Mouse (Mus musculus) monocyte, adult 5-6 weeks (primary cell): Measurements from ENCODE around the gene Agfg1. TPM values are rescaled to one million over a fixed set of nuclear protein-coding genes. Genes with fewer than 3 reads are reported as not detected.
"Not testable (repeated sequence)": the region's sequence is repeated elsewhere in the genome, so short reads cannot be mapped to it uniquely, and the experiment has no call there.

Experiments
- ATAC-seq: fragments of 153-309, 156-312 bp; replicated peaks from 2 replicates; pipeline ENCODE4 v1.8.0; 2017; ENCODE audit warnings: mild to moderate bottlenecking; ENCODE audit not compliant: low TSS enrichment, insufficient number of reproducible peaks, severe bottlenecking, poor library complexity, low FRiP score
- total RNA-seq: library from RNA; stranded (forward); fragments of 200-1000, 200-491, 200-594 nt; gene quantifications from 3 replicates; pipeline ENCODE4 v1.2.3, GENCODE M21; 2017

Gene Agfg1
- total RNA-seq, 1 experiment from 2014 or later = 48.1 TPM

GRCm38 (mm10) chr1:82870202-82870601 lies 30.9 kb downstream of the Agfg1 start:
- ATAC-seq = no peak

DNA sequence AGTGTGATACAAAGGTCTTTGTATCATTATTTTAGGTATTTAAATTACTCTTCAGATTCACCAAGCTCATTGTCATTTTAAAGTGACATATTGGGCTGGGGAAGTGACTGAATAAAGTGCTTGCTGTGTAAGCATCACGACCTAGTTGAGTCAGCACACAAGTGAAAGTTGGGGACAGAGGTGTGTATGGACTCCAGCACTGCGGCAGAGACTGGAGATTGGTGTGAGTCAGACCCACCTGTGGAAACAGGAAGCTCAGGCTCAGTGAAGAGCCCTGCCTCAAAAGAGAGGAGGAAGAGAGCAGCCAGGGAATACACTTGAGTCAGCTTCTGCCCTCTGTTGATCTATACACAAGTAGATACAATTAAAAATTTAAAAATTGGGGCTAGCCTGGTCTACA lies 39.9 kb downstream of the Agfg1 start:
- no peak for ATAC-seq

DNA sequence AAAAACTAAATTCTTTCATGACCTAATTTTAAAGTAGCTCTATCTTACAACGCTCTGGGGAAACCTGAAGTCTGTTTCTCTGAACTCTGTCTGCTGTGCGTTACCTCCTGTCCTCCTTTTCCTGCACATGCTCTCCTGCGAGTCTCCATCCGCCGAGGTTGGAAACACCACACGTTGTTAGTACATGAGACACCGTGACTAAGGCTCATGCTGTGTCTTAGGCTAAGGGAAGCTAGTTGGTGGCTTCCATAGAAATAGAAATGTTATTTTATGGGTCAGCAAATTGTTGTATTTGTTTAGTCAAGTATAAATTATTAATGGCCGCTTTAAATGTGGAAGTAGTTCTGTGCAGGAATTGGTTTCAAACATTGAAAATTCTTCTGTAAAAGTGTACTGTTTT lies 40.9 kb downstream of the Agfg1 start:
- ATAC-seq = no peak

- ATAC-seq = no peak
Measured at GRCm38 (mm10) chr1:82893269-82893668, 54.0 kb downstream of the Agfg1 start.

- ATAC-seq = no peak
Measured at GRCm38 (mm10) chr1:82900567-82900966, 61.3 kb downstream of the Agfg1 start.

DNA sequence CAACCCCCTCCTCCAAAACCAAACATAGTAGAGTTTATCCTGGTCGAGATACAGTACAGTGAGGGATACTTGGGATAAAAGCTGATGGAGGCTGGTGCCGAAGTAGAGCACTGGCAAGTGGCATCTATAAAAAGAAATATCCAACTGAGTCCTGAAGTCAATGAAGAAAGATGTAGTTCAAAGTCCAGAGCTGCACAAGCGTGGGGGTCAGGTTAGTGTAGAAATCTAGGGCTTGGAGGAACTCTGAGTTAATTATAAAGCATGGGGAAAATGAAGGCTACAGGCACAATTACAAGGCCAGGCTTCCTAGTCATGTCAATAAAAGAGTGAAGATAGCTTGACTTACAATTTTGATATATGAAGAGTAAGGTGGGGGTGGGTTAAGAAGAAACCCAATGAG lies 61.9 kb downstream of the Agfg1 start:
- no peak for ATAC-seq

GRCm38 (mm10) chr1:82905886-82906285 lies 66.6 kb downstream of the Agfg1 start:
- no peak for ATAC-seq

- no peak for ATAC-seq
Measured at GRCm38 (mm10) chr1:82913025-82913424, 73.7 kb downstream of the Agfg1 start, which contains the start of gene A030005L19Rik. Gene A030005L19Rik (plus strand): TSS chr1:82913325.

GRCm38 (mm10) chr1:82913434-82913833 lies 74.2 kb downstream of the Agfg1 start:
- not testable (repeated sequence) for ATAC-seq

DNA sequence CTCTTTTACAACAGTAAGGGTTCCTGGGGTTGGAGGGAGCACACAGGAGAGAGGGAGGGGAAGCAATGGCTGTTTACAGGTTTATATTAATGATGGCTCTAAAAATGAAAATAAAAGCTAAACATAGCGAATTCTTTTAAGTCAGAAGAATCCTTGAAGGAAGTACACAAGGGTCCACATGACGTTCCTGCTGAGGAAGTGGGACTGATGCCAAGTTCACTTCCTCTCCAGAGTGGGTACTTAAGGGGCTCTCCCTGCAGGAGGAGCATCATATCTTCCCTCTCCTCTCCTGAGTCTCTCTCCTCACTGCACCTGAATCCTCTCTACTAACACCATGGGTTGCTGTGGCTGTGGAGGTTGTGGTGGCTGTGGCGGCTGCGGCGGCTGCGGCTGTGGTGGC lies 85.4 kb downstream of the Agfg1 start, which contains the start of gene A030014E15Rik:
Gene A030014E15Rik, plus strand, starts transcription at position 268 of the 400 bp plus-strand sequence.
- ATAC-seq = no peak

GRCm38 (mm10) chr1:82930558-82930957 lies 91.3 kb downstream of the Agfg1 start:
- ATAC-seq = not testable (repeated sequence)

- ATAC-seq = not testable (repeated sequence)
Measured at GRCm38 (mm10) chr1:82931326-82931725, 92.0 kb downstream of the Agfg1 start, which contains the start of gene Gm6217. Gene Gm6217 (minus strand): TSS chr1:82931399.

DNA sequence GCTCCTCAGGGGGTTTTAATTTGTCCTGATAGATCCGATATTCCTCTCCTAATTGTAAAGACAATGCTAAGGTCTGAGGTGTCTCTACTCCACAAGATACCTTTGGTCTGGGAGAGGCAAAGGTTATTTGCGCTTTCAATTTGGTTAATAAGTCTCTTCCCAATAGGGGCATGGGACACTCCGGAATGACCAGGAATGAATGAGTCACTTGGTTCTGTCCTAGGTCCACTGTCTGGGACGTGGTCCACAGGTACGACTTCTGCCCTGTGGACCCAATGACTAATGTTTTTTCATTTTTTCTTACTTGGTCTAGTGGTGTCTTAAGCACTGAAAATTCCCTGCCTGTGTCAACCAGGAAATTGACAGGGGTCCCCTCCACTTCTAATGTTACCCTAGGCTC lies 99.4 kb downstream of the Agfg1 start:
- no peak for ATAC-seq

DNA sequence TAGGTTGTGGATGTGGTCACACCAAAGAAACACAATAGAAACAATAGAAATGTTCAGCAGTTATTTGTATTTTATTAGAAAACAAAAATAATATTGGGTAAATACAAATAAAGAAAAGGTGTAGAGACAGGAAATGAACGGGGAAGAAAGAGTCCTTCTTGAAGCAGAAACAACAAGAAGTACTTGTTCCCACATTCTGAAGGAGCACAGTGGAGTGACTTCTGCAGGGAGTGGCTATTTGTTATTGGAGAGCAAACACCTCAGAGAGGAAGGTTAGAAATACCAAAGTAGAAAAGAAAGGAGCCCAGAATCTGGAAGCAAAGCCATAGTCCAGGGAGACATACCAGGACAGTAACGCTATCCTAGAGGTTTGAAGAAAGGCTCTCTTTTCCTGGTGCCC lies 103.2 kb downstream of the Agfg1 start:
- ATAC-seq = not testable (repeated sequence)

DNA sequence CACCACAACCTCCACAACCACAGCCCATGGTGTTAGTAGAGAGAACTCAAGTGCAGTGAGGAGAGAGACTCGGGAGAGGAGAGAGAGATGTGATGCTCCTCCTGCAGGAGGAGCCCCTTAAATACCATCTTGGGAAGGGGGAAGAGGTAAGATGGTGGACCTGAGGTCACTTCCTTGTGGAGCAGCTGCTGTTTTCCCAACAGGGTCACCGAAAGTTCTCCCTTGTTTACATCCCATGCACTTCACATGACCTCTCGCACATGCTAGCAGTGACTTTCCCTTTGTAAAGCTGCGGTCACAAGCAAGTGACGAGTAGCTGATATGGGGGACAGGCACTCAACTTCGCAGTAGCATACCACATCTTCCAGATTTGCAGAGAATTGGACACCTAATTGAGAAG lies 104.0 kb downstream of the Agfg1 start, which contains the start of gene A030003K21Rik:
Gene A030003K21Rik, minus strand, starts transcription at position 94 of the 400 bp plus-strand sequence.
- ATAC-seq = not testable (repeated sequence)

DNA sequence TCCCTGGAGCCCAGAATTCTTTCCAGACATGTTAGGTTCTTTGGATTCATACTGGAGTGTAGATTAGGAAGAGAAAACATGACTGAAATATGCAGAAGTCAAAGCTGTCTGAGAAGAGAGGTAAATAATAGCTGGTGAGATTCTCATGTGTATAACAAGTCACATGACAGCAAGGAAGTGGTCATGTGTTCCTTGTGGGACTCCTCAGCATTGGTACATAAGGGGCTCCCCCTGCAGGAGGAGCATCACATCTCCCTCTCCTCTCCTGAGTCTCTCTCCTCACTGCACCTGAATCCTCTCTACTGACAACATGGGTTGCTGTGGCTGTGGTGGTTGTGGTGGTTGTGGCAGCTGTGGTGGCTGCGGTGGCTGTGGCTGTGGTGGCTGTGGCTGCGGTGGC lies 106.7 kb downstream of the Agfg1 start:
- ATAC-seq = not testable (repeated sequence)

- no peak for ATAC-seq
Measured at GRCm38 (mm10) chr1:82948601-82949000, 109.3 kb downstream of the Agfg1 start.
